Mouse (Mus musculus) heart, adult 2 months (tissue): ENCODE data around the gene Them7.

Experiments
- CTCF ChIP-seq: fragments of 200-600 bp; IDR thresholded peaks from 2 replicates; pipeline ENCODE4 v1.8.1; 2022; ENCODE audit warnings: antibody characterized with exemption, mild to moderate bottlenecking, moderate library complexity
- POLR2A ChIP-seq: fragments of 200-500 bp; IDR thresholded peaks from 2 replicates; pipeline ENCODE4 v1.6.1; 2011; ENCODE audit warnings: mild to moderate bottlenecking, low read depth, low read length, control low read depth; ENCODE audit not compliant: insufficient read depth

DNA sequence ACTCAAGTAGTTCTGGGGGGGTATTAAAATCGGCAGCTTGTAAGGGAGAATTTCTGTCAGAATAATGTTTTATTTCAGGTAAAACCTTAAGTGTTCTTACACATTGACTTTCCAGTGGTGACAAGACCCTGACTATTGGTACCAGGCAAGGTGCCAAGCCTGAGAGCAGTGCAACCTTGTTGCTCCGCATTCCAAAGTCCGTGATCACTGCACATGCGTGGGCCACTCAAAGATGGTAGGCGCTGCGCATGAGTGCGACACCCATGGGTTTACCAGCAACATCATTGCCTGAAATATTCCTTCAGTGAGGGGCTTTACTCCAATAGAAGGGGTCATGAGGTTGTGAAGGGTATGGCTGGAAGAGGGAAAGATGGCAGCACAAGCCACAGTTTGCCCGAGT lies 77.0 kb downstream of the Them7 start:
- no peak for TF ChIP-seq CTCF
- no peak for TF ChIP-seq POLR2A
